ENCODE assay signal across 34 mouse cellular contexts in genomic region chr4:136912841-136913240, GRCm38 (mm10). TPM values are rescaled to one million over a fixed set of nuclear protein-coding genes. Genes with fewer than 3 reads are reported as not detected.
DNase-seq lines count a peak whose midpoint lies in the region; ATAC-seq lines count a peak whose summit lies in the region.
"Had no signal": no experiment of that assay in that cellular context is flagged by ENCODE, and none has a peak within 500 bp of the region (broad histone marks: within the 10 kb centered on the region; RNA-seq: fewer than 3 reads in every experiment).

No protein-coding gene starts in this region.

- H3K4me3 ChIP-seq in hindbrain, embryonic 10.5 days = no peak overlapping the region
- no peak overlapping the region for H3K4me3 ChIP-seq in hindbrain, embryonic 14.5 days (replicated peaks; ENCODE audit: low read length)
- H3K4me3 ChIP-seq in neural tube, embryonic 12.5 days = no peak overlapping the region
- no peak overlapping the region for H3K4me3 ChIP-seq in neural tube, embryonic 15.5 days (replicated peaks)
- peak overlapping the region; percentile 9; the same call in 1 of the 2 replicates for H3K4me3 ChIP-seq in midbrain, embryonic 12.5 days
- H3K4me3 ChIP-seq: embryonic facial prominence, embryonic 10.5 days; embryonic facial prominence, embryonic 15.5 days; forebrain, embryonic 15.5 days; limb, embryonic 13.5 days; lung, embryonic 15.5 days had no signal

- peak; percentile 35 for DNase-seq in hindbrain, embryonic 10.5 days (ENCODE audit: low spot score)
- DNase-seq in hindbrain, embryonic 14.5 days (ENCODE audit: low spot score) = no peak
- peak; percentile 39 for DNase-seq in retina, embryonic 14.5 days (ENCODE audit: low spot score)
- DNase-seq in adipocyte (ENCODE audit: low spot score) = no peak
- DNase-seq: adrenal gland, postnatal 14 days; cerebellum, adult 11-12 months; cerebellum, adult 9-11 months; gastrocnemius, postnatal 25 days; heart, adult 18-20 months; heart, postnatal 36 days; kidney, adult 11 months; kidney, postnatal 14 days; layer of hippocampus, adult 9-11 months; lung, postnatal 36 days; thymus, adult 2 months; thymus, postnatal 36 days had no signal

- no peaks in the 10 kb centered on the region for H3K9me3 ChIP-seq in hindbrain, embryonic 10.5 days
- no peaks in the 10 kb centered on the region for H3K9me3 ChIP-seq in hindbrain, embryonic 14.5 days (ENCODE audit: control insufficient read depth, low read length)
- no peaks in the 10 kb centered on the region for H3K9me3 ChIP-seq in neural tube, embryonic 12.5 days
- H3K9me3 ChIP-seq in neural tube, embryonic 15.5 days (replicated peaks) = no peaks in the 10 kb centered on the region
- H3K9me3 ChIP-seq in midbrain, embryonic 12.5 days = no peaks in the 10 kb centered on the region
- H3K9me3 ChIP-seq: embryonic facial prominence, embryonic 10.5 days; embryonic facial prominence, embryonic 15.5 days; forebrain, embryonic 15.5 days; limb, embryonic 13.5 days; lung, embryonic 15.5 days had no signal

- no peak overlapping the region for H3K9ac ChIP-seq in hindbrain, embryonic 14.5 days
- peak overlapping the region; percentile 0; the same call in 1 of the 2 replicates for H3K9ac ChIP-seq in neural tube, embryonic 12.5 days
- no peak overlapping the region for H3K9ac ChIP-seq in neural tube, embryonic 15.5 days (replicated peaks)
- no peak overlapping the region for H3K9ac ChIP-seq in midbrain, embryonic 12.5 days (replicated peaks)
- H3K9ac ChIP-seq: embryonic facial prominence, embryonic 15.5 days; forebrain, embryonic 15.5 days; limb, embryonic 13.5 days; lung, embryonic 15.5 days had no signal

- no peak overlapping the region for H3K4me2 ChIP-seq in hindbrain, embryonic 14.5 days (replicated peaks)
- 0 out of 2 replicates have a peak overlapping the region, but pooled peaks have one; percentile 12 for H3K4me2 ChIP-seq in neural tube, embryonic 12.5 days (replicated peaks)
- no peak overlapping the region for H3K4me2 ChIP-seq in neural tube, embryonic 15.5 days
- H3K4me2 ChIP-seq in midbrain, embryonic 12.5 days (replicated peaks) = peak overlapping the region; percentile 25; the same call in 1 of the 2 replicates
- H3K4me2 ChIP-seq: embryonic facial prominence, embryonic 15.5 days; forebrain, embryonic 15.5 days; heart, embryonic 11.5 days; limb, embryonic 13.5 days; liver, embryonic 11.5 days; lung, embryonic 15.5 days had no signal

- H3K36me3 ChIP-seq in hindbrain, embryonic 10.5 days = no peaks in the 10 kb centered on the region
- no peaks in the 10 kb centered on the region for H3K36me3 ChIP-seq in hindbrain, embryonic 14.5 days (replicated peaks; ENCODE audit: control insufficient read depth, insufficient read depth)
- H3K36me3 ChIP-seq in neural tube, embryonic 12.5 days = no peaks in the 10 kb centered on the region
- H3K36me3 ChIP-seq in neural tube, embryonic 15.5 days = no peaks in the 10 kb centered on the region
- no peaks in the 10 kb centered on the region for H3K36me3 ChIP-seq in midbrain, embryonic 12.5 days
- H3K36me3 ChIP-seq: embryonic facial prominence, embryonic 10.5 days; embryonic facial prominence, embryonic 15.5 days; forebrain, embryonic 15.5 days; limb, embryonic 13.5 days; lung, embryonic 15.5 days had no signal

- 8% methylated on average over 9 of the region's 9 CpGs for WGBS in hindbrain, embryonic 10.5 days
- WGBS in hindbrain, embryonic 14.5 days = 9% methylated on average over 9 of the region's 9 CpGs
- WGBS in neural tube, embryonic 12.5 days = 10% methylated on average over 9 of the region's 9 CpGs
- 13% methylated on average over 9 of the region's 9 CpGs for WGBS in neural tube, embryonic 15.5 days
- WGBS in midbrain, embryonic 12.5 days = 13% methylated on average over 9 of the region's 9 CpGs

- peaks cover 49% of the 10 kb centered on the region for H3K4me1 ChIP-seq in hindbrain, embryonic 10.5 days (replicated peaks)
- peaks cover 34% of the 10 kb centered on the region for H3K4me1 ChIP-seq in hindbrain, embryonic 14.5 days (replicated peaks; ENCODE audit: control insufficient read depth, insufficient read depth, low read length)
- peaks cover 30% of the 10 kb centered on the region for H3K4me1 ChIP-seq in neural tube, embryonic 12.5 days
- H3K4me1 ChIP-seq in neural tube, embryonic 15.5 days = peaks cover 35% of the 10 kb centered on the region
- peaks cover 46% of the 10 kb centered on the region for H3K4me1 ChIP-seq in midbrain, embryonic 12.5 days
- H3K4me1 ChIP-seq: embryonic facial prominence, embryonic 15.5 days; lung, embryonic 15.5 days had no signal

- H3K27me3 ChIP-seq in hindbrain, embryonic 10.5 days (ENCODE audit: insufficient read depth, poor library complexity, severe bottlenecking) = peaks cover 56% of the 10 kb centered on the region
- H3K27me3 ChIP-seq in hindbrain, embryonic 14.5 days (ENCODE audit: control insufficient read depth, insufficient read depth, low read length) = peaks cover under 1% of the 10 kb centered on the region; the same call in 1 of the 2 replicates
- peaks cover 12% of the 10 kb centered on the region; the same call in 1 of the 2 replicates for H3K27me3 ChIP-seq in neural tube, embryonic 12.5 days (replicated peaks)
- H3K27me3 ChIP-seq in neural tube, embryonic 15.5 days (replicated peaks) = peaks cover 26% of the 10 kb centered on the region
- H3K27me3 ChIP-seq in midbrain, embryonic 12.5 days = peaks cover 81% of the 10 kb centered on the region

- no peak for ATAC-seq in hindbrain, embryonic 14.5 days (ENCODE audit: low FRiP score)
- ATAC-seq in neural tube, embryonic 12.5 days (ENCODE audit: low FRiP score, low read depth) = no peak
- no peak for ATAC-seq in neural tube, embryonic 15.5 days (ENCODE audit: low FRiP score)
- no peak for ATAC-seq in midbrain, embryonic 12.5 days (ENCODE audit: low FRiP score, low read depth)
- ATAC-seq in erythroid progenitor cell, adult 5-6 weeks (replicated peaks; ENCODE audit: low FRiP score, poor library complexity, severe bottlenecking) = no peak
- ATAC-seq: forebrain, embryonic 15.5 days; Patski had no signal

- peak overlapping the region; percentile 13; the same call in 1 of the 2 replicates for H3K27ac ChIP-seq in hindbrain, embryonic 10.5 days
- H3K27ac ChIP-seq in hindbrain, embryonic 14.5 days = no peak overlapping the region
- no peak overlapping the region for H3K27ac ChIP-seq in neural tube, embryonic 12.5 days
- H3K27ac ChIP-seq in neural tube, embryonic 15.5 days (replicated peaks) = no peak overlapping the region
- peak overlapping the region; percentile 81 for H3K27ac ChIP-seq in midbrain, embryonic 12.5 days (replicated peaks)
- H3K27ac ChIP-seq: embryonic facial prominence, embryonic 10.5 days; embryonic facial prominence, embryonic 15.5 days; forebrain, embryonic 15.5 days; limb, embryonic 13.5 days; lung, embryonic 15.5 days had no signal

RNA-seq across cellular contexts. Expression of gene C1qa, which starts 14.2 kb away (rescaled TPM):
- 4.8 and 10.8 TPM in 2 replicates for polyA plus RNA-seq in hindbrain, embryonic 10.5 days (2016; fragmentation: Nextera tagmentation; extraction: Ambion mirVana)
- polyA plus RNA-seq in hindbrain, embryonic 14.5 days (2014; fragmentation: Nextera tagmentation; extraction: Ambion mirVana) = 29.9 and 33.4 TPM in 2 replicates
- 17.4 and 21.0 TPM in 2 replicates for polyA plus RNA-seq in neural tube, embryonic 12.5 days (2016; fragmentation: Nextera tagmentation; extraction: Ambion mirVana)
- 33.7 and 40.5 TPM in 2 replicates for polyA plus RNA-seq in neural tube, embryonic 15.5 days (2015; fragmentation: Nextera tagmentation; extraction: Ambion mirVana)
- polyA plus RNA-seq in midbrain, embryonic 12.5 days (2016; fragmentation: Nextera tagmentation; extraction: Ambion mirVana) = 16.3 and 17.0 TPM in 2 replicates
- total RNA-seq in erythroid progenitor cell, adult 5-6 weeks (2015; ENCODE audit: low replicate concordance) = 69.2 and 74.6 TPM in 2 replicates
- total RNA-seq in erythroid progenitor cell, adult 5-6 weeks (2017; ENCODE audit: low replicate concordance) = 35.7 and 58.5 TPM in 2 replicates
- total RNA-seq: neutrophil, adult 5-6 weeks had no signal
- polyA plus RNA-seq: Patski had no signal

RNA-seq across cellular contexts. Expression of gene C1qc, which starts 20.0 kb away (rescaled TPM):
- polyA plus RNA-seq in hindbrain, embryonic 10.5 days (2016; fragmentation: Nextera tagmentation; extraction: Ambion mirVana) = 7.5 and 18.5 TPM in 2 replicates
- polyA plus RNA-seq in hindbrain, embryonic 14.5 days (2014; fragmentation: Nextera tagmentation; extraction: Ambion mirVana) = 29.5 and 30.5 TPM in 2 replicates
- 19.6 and 21.3 TPM in 2 replicates for polyA plus RNA-seq in neural tube, embryonic 12.5 days (2016; fragmentation: Nextera tagmentation; extraction: Ambion mirVana)
- polyA plus RNA-seq in neural tube, embryonic 15.5 days (2015; fragmentation: Nextera tagmentation; extraction: Ambion mirVana) = 28.4 and 29.0 TPM in 2 replicates
- polyA plus RNA-seq in midbrain, embryonic 12.5 days (2016; fragmentation: Nextera tagmentation; extraction: Ambion mirVana) = 17.3 and 23.9 TPM in 2 replicates
- 66.2 and 68.5 TPM in 2 replicates for total RNA-seq in erythroid progenitor cell, adult 5-6 weeks (2015; ENCODE audit: low replicate concordance)
- total RNA-seq in erythroid progenitor cell, adult 5-6 weeks (2017; ENCODE audit: low replicate concordance) = 32.8 and 39.5 TPM in 2 replicates
- total RNA-seq: common myeloid progenitor, adult 5-6 weeks; MEL; neutrophil, adult 5-6 weeks had no signal
- polyA plus RNA-seq: Patski had no signal

RNA-seq across cellular contexts. Expression of gene C1qb, which starts 26.9 kb away (rescaled TPM):
- polyA plus RNA-seq in hindbrain, embryonic 10.5 days (2016; fragmentation: Nextera tagmentation; extraction: Ambion mirVana) = 23.4 and 38.4 TPM in 2 replicates
- 48.6 and 52.3 TPM in 2 replicates for polyA plus RNA-seq in hindbrain, embryonic 14.5 days (2014; fragmentation: Nextera tagmentation; extraction: Ambion mirVana)
- polyA plus RNA-seq in neural tube, embryonic 12.5 days (2016; fragmentation: Nextera tagmentation; extraction: Ambion mirVana) = 32.6 and 34.9 TPM in 2 replicates
- polyA plus RNA-seq in neural tube, embryonic 15.5 days (2015; fragmentation: Nextera tagmentation; extraction: Ambion mirVana) = 62.0 and 62.4 TPM in 2 replicates
- polyA plus RNA-seq in midbrain, embryonic 12.5 days (2016; fragmentation: Nextera tagmentation; extraction: Ambion mirVana) = 30.2 and 38.4 TPM in 2 replicates
- 156 and 168 TPM in 2 replicates for total RNA-seq in erythroid progenitor cell, adult 5-6 weeks (2015; ENCODE audit: low replicate concordance)
- 46.1 and 49.5 TPM in 2 replicates for total RNA-seq in erythroid progenitor cell, adult 5-6 weeks (2017; ENCODE audit: low replicate concordance)
- total RNA-seq: MEL; neutrophil, adult 5-6 weeks had no signal
- polyA plus RNA-seq: Patski had no signal

RNA-seq across cellular contexts. Expression of gene Epha8, which starts 43.8 kb away (rescaled TPM):
- polyA plus RNA-seq in hindbrain, embryonic 10.5 days (2016; fragmentation: Nextera tagmentation; extraction: Ambion mirVana) = 2.4 and 4.6 TPM in 2 replicates
- 13.8 and 15.5 TPM in 2 replicates for polyA plus RNA-seq in hindbrain, embryonic 14.5 days (2014; fragmentation: Nextera tagmentation; extraction: Ambion mirVana)
- polyA plus RNA-seq in neural tube, embryonic 12.5 days (2016; fragmentation: Nextera tagmentation; extraction: Ambion mirVana) = 6.6 and 7.2 TPM in 2 replicates
- 9.6 and 13.9 TPM in 2 replicates for polyA plus RNA-seq in neural tube, embryonic 15.5 days (2015; fragmentation: Nextera tagmentation; extraction: Ambion mirVana)
- 10.9 and 11.6 TPM in 2 replicates for polyA plus RNA-seq in midbrain, embryonic 12.5 days (2016; fragmentation: Nextera tagmentation; extraction: Ambion mirVana)
- not detected in 2 replicates for total RNA-seq in erythroid progenitor cell, adult 5-6 weeks (2015; ENCODE audit: low replicate concordance)
- not detected in 2 replicates for total RNA-seq in erythroid progenitor cell, adult 5-6 weeks (2017; ENCODE audit: low replicate concordance)
- total RNA-seq: common myeloid progenitor, adult 5-6 weeks; gastrocnemius, adult 18-20 months; gastrocnemius, postnatal 25 days; heart, postnatal 36 days; megakaryocyte, adult 5-6 weeks; MEL; neutrophil, adult 5-6 weeks had no signal
- polyA plus RNA-seq: heart, embryonic 11.5 days; heart, embryonic 16.5 days; Patski had no signal

Comparison
In these comparisons a context has a peak if more than half of its experiments do, and no peak if none do; other contexts are left out.
1. DNase-seq: peak in hindbrain, embryonic 10.5 days (single experiment) and retina, embryonic 14.5 days (single experiment); none in hindbrain, embryonic 14.5 days (single experiment) and adipocyte (single experiment).
2. H3K27ac ChIP-seq: peak in hindbrain, embryonic 10.5 days (single experiment) and midbrain, embryonic 12.5 days (single experiment); none in hindbrain, embryonic 14.5 days (single experiment), neural tube, embryonic 12.5 days (single experiment) and neural tube, embryonic 15.5 days (single experiment).
3. H3K4me2 ChIP-seq: peak in neural tube, embryonic 12.5 days (single experiment) and midbrain, embryonic 12.5 days (single experiment); none in hindbrain, embryonic 14.5 days (single experiment) and neural tube, embryonic 15.5 days (single experiment).